In genomic region chr11:94210191-94211086, GRCm38 (mm10) we compare ENCODE assay signal across 7 mouse cellular contexts. TPM values are rescaled to one million over a fixed set of nuclear protein-coding genes. Genes with fewer than 3 reads are reported as not detected.
DNase-seq lines count a peak whose midpoint lies in the region; ATAC-seq and TF ChIP-seq lines count a peak whose summit lies in the region.

No protein-coding gene starts in this region.

- no peaks in the 10 kb centered on the region for H3K9me3 ChIP-seq in embryonic facial prominence, embryonic 12.5 days
- no peaks in the 10 kb centered on the region for H3K9me3 ChIP-seq in limb, embryonic 13.5 days
- H3K9me3 ChIP-seq in midbrain, embryonic 16.5 days (replicated peaks; ENCODE audit: control insufficient read depth, low read length, poor library complexity, severe bottlenecking), result no peaks in the 10 kb centered on the region

- H3K4me2 ChIP-seq in embryonic facial prominence, embryonic 12.5 days (replicated peaks), result peak overlapping the region; percentile 95
- peak overlapping the region; percentile 88 for H3K4me2 ChIP-seq in limb, embryonic 13.5 days (replicated peaks)
- H3K4me2 ChIP-seq in midbrain, embryonic 16.5 days (ENCODE audit: low read length), result peak overlapping the region; percentile 95

- under 1% methylated on average over 50 of the region's 56 CpGs for WGBS in embryonic facial prominence, embryonic 12.5 days
- WGBS in heart, adult 2 months, result under 1% methylated on average over 49 of the region's 56 CpGs
- under 1% methylated on average over 52 of the region's 56 CpGs for WGBS in limb, embryonic 13.5 days
- under 1% methylated on average over 52 of the region's 56 CpGs for WGBS in midbrain, embryonic 16.5 days

- peaks cover 13% of the 10 kb centered on the region for H3K4me1 ChIP-seq in embryonic facial prominence, embryonic 12.5 days
- H3K4me1 ChIP-seq in heart, adult 2 months (ENCODE audit: control insufficient read depth, insufficient read depth, low read length), result no peaks in the 10 kb centered on the region
- H3K4me1 ChIP-seq in limb, embryonic 13.5 days, result peaks cover 24% of the 10 kb centered on the region
- H3K4me1 ChIP-seq in midbrain, embryonic 16.5 days (ENCODE audit: control insufficient read depth, insufficient read depth, low read length), result peaks cover 17% of the 10 kb centered on the region

- TF ChIP-seq EP300 in heart, adult 2 months (IDR thresholded peaks at IDR 0.05; ENCODE audit: insufficient read depth, low read depth, low read length), result peak; percentile 16; the same call in 1 of the 2 replicates

- H3K9ac ChIP-seq in embryonic facial prominence, embryonic 12.5 days, result peak overlapping the region; percentile 51
- H3K9ac ChIP-seq in heart, adult 2 months (ENCODE audit: low read depth, low read length), result peak overlapping the region; percentile 79
- H3K9ac ChIP-seq in limb, embryonic 13.5 days, result peak overlapping the region; percentile 67
- peak overlapping the region; percentile 86 for H3K9ac ChIP-seq in midbrain, embryonic 16.5 days (ENCODE audit: low read depth, low read length)

- peak overlapping the region; percentile 87 for H3K4me3 ChIP-seq in embryonic facial prominence, embryonic 12.5 days
- peak overlapping the region; percentile 76 for H3K4me3 ChIP-seq in heart, adult 2 months
- H3K4me3 ChIP-seq in limb, embryonic 13.5 days, result peak overlapping the region; percentile 54
- H3K4me3 ChIP-seq in midbrain, embryonic 16.5 days (ENCODE audit: low read depth, low read length), result peak overlapping the region; percentile 99

- no peaks in the 10 kb centered on the region for H3K27me3 ChIP-seq in embryonic facial prominence, embryonic 12.5 days
- no peaks in the 10 kb centered on the region for H3K27me3 ChIP-seq in heart, adult 2 months (ENCODE audit: control insufficient read depth, insufficient read depth, low read length)
- H3K27me3 ChIP-seq in limb, embryonic 13.5 days, result no peaks in the 10 kb centered on the region
- H3K27me3 ChIP-seq in midbrain, embryonic 16.5 days (ENCODE audit: control insufficient read depth, insufficient read depth, low read depth, low read length), result no peaks in the 10 kb centered on the region

- peak; percentile 81 for ATAC-seq in embryonic facial prominence, embryonic 12.5 days (ENCODE audit: insufficient number of reproducible peaks, insufficient read depth, low FRiP score, low TSS enrichment)
- ATAC-seq in limb, embryonic 13.5 days (ENCODE audit: low FRiP score, low read depth), result peak; percentile 80
- peak; percentile 90 for ATAC-seq in midbrain, embryonic 16.5 days

- no peak for TF ChIP-seq CTCF in heart, adult 2 months (IDR thresholded peaks at IDR 0.05)

- peak overlapping the region; percentile 96 for H3K27ac ChIP-seq in embryonic facial prominence, embryonic 12.5 days
- peak overlapping the region; percentile 94 for H3K27ac ChIP-seq in heart, adult 2 months
- H3K27ac ChIP-seq in limb, embryonic 13.5 days, result peak overlapping the region; percentile 98
- H3K27ac ChIP-seq in midbrain, embryonic 16.5 days (ENCODE audit: low read length), result peak overlapping the region; percentile 99

- peaks cover 12% of the 10 kb centered on the region for H3K36me3 ChIP-seq in embryonic facial prominence, embryonic 12.5 days
- peaks cover 5% of the 10 kb centered on the region for H3K36me3 ChIP-seq in heart, adult 2 months (ENCODE audit: control insufficient read depth, insufficient read depth, low read length)
- H3K36me3 ChIP-seq in limb, embryonic 13.5 days, result peaks cover 11% of the 10 kb centered on the region
- H3K36me3 ChIP-seq in midbrain, embryonic 16.5 days (ENCODE audit: control insufficient read depth, insufficient read depth, low read length), result peaks cover 10% of the 10 kb centered on the region; the same call in 1 of the 2 replicates

- peak; percentile 92 for TF ChIP-seq POLR2A in heart, adult 2 months (IDR thresholded peaks at IDR 0.05; ENCODE audit: insufficient read depth, low read depth, low read length)

- peak; percentile 88 for DNase-seq in adrenal gland, postnatal 25 days
- DNase-seq in heart, adult 2 months, result peak; percentile 89 to 94
- DNase-seq in kidney, adult 8-10 months, result peak; percentile 95 to 97
- peak; percentile 80 to 88 for DNase-seq in spleen, postnatal 10 days (ENCODE audit: low spot score in 2 of 2)

- 0 out of 2 replicates have a peak, but pooled peaks cover 2% of the 10 kb centered on the region for H3K79me2 ChIP-seq in heart, adult 2 months (replicated peaks; ENCODE audit: control insufficient read depth, insufficient read depth, low read length)

- intact Hi-C loops in heart, adult 2 months (cut with DNase I), result loop anchor here (1.0 to 5.0 kb wide), 3 partner anchors 27 to 243 kb away; partner anchors contain the start of genes Gm20390, Luc7l3 and Nme1

RNA-seq across cellular contexts. Expression of gene Tob1, which starts 0.8 kb away (rescaled TPM):
- 245 and 267 TPM in 2 replicates for total RNA-seq in adrenal gland, postnatal 25 days (2021)
- polyA plus RNA-seq in embryonic facial prominence, embryonic 12.5 days (2016; fragmentation: Nextera tagmentation; extraction: Ambion mirVana), result 32.9 TPM in 2 replicates
- 10 to 100 TPM; 47.6 to 55.1 TPM for total RNA-seq in heart, adult 2 months (2021)
- 29.0 and 33.1 TPM in 2 replicates for polyA plus RNA-seq in heart, adult 2 months (2012; rRNA removed)
- 30.0 and 33.9 TPM in 2 replicates for polyA plus RNA-seq in limb, embryonic 13.5 days (2015; fragmentation: Nextera tagmentation; extraction: Ambion mirVana)
- polyA plus RNA-seq in midbrain, embryonic 16.5 days (2015; fragmentation: Nextera tagmentation; extraction: Ambion mirVana), result 28.1 and 28.6 TPM in 2 replicates

RNA-seq across cellular contexts. Expression of gene Wfikkn2, which starts 35.4 kb away (rescaled TPM):
- 0.39 TPM in 1 of 2 replicates, not detected in the other for total RNA-seq in adrenal gland, postnatal 25 days (2021)
- 11.8 and 13.9 TPM in 2 replicates for polyA plus RNA-seq in embryonic facial prominence, embryonic 12.5 days (2016; fragmentation: Nextera tagmentation; extraction: Ambion mirVana)
- total RNA-seq in heart, adult 2 months (2021), result 1 to 10 TPM; 4.3 to 6.3 TPM
- 4.5 and 4.6 TPM in 2 replicates for polyA plus RNA-seq in heart, adult 2 months (2012; rRNA removed)
- 15.0 and 17.6 TPM in 2 replicates for polyA plus RNA-seq in limb, embryonic 13.5 days (2015; fragmentation: Nextera tagmentation; extraction: Ambion mirVana)
- 4.1 and 5.0 TPM in 2 replicates for polyA plus RNA-seq in midbrain, embryonic 16.5 days (2015; fragmentation: Nextera tagmentation; extraction: Ambion mirVana)

Comparison
In these comparisons a context has a peak if more than half of its experiments do, and no peak if none do; other contexts are left out.
1. Peak in every context shown above with its lines: DNase-seq, ATAC-seq, H3K4me3 ChIP-seq and H3K27ac ChIP-seq.